Mouse (Mus musculus): ENCODE data around the gene Csnk2a1. TPM values are rescaled to one million over a fixed set of nuclear protein-coding genes. Genes with fewer than 3 reads are reported as not detected.
"Not testable (repeated sequence)": the region's sequence is repeated elsewhere in the genome, so short reads cannot be mapped to it uniquely, and the experiment has no call there.

Csnk2a1 gene
- polyA plus RNA-seq, 1 experiment: 134 TPM

DNA sequence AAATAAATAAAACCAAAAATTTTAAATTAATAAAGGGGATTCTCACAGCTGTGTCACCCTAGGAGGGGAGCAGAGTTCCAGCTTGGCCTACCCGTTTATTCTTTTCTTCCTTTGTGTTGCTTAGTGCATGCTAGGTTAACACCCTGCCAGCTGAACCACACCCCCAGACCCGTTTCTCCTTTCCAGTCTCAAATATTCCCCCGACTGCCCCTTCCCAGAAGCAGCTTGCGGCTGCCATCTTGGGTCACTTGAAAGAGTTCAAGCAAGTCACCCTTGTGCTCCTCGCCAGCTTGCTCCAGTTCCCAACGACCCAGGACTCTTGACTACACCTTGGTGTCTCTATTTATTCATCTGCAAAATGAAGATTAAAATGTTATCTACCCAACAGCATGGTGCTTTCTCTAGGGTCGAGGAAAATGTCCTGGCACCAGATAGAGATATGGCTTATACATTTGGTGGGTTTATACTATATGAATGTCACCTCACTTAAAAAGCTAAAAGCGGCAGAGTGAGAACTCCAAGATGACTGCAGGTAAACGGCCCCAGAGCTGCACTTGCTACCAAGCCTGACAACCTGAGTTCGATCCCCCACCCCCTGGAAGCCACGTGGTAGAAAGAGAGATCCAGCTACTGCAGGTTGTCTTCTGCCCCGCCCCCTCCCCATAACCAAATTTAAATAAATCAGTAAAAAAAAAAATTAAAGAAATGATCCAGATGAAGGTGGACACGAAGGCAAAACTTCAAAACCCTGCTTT lies 33.9 kb upstream of the Csnk2a1 start:
- H3K4me1 ChIP-seq (ENCODE audit: control insufficient read depth, insufficient read depth, low read length): no peaks in the 10 kb centered on the region
- H3K4me3 ChIP-seq (ENCODE audit: insufficient read depth, low read length): no peak overlapping the region
- TF ChIP-seq CTCF (IDR thresholded peaks at IDR 0.05; ENCODE audit: borderline replicate concordance, insufficient read depth, low read length): no peak
- no peak for TF ChIP-seq POLR2A (IDR thresholded peaks at IDR 0.05; ENCODE audit: low read depth, low read length)
- no peak overlapping the region for H3K27ac ChIP-seq (ENCODE audit: insufficient read depth, low read length)

DNA sequence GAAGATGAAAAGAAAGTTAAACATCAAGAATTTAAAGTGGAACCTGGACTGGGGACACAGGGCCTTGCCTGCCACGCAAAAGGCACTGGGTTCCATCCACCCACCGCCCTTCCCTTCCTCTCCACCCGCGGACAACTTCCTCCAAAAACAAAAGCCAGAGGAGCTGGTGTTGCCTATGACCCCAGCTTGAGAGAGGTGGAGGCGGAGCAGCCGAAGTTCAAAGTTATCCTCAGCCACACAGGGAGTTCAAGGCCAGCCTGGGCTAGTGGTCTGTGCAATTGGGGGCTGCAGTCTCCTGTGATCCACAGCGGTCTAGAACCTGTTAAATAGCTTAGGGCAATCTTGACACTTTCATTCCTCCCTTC lies 33.3 kb upstream of the Csnk2a1 start:
- no peaks in the 10 kb centered on the region for H3K4me1 ChIP-seq (ENCODE audit: control insufficient read depth, insufficient read depth, low read length)

GRCm38 (mm10) chr2:152194586-152194985 lies 32.1 kb upstream of the Csnk2a1 start:
- Histone ChIP-seq H3K4me1 (ENCODE audit: control insufficient read depth, insufficient read depth, low read length) (no peaks in the 10 kb centered on the region), H3K27ac (ENCODE audit: insufficient read depth, low read length) (no peak overlapping the region), H3K4me3 (ENCODE audit: insufficient read depth, low read length) (no peak overlapping the region)
- TF ChIP-seq CTCF (IDR thresholded peaks at IDR 0.05; ENCODE audit: borderline replicate concordance, insufficient read depth, low read length) (no peak), POLR2A (IDR thresholded peaks at IDR 0.05; ENCODE audit: low read depth, low read length) (no peak)

More for the DNA sequence above, 33.3 kb upstream of the Csnk2a1 start:
- H3K4me3 ChIP-seq (ENCODE audit: insufficient read depth, low read length): no peak overlapping the region
- H3K27ac ChIP-seq (ENCODE audit: insufficient read depth, low read length): no peak overlapping the region
- TF ChIP-seq CTCF (IDR thresholded peaks at IDR 0.05; ENCODE audit: borderline replicate concordance, insufficient read depth, low read length) (no peak), POLR2A (IDR thresholded peaks at IDR 0.05; ENCODE audit: low read depth, low read length) (no peak)

- TF ChIP-seq POLR2A (IDR thresholded peaks at IDR 0.05; ENCODE audit: low read depth, low read length): no peak
- TF ChIP-seq CTCF (IDR thresholded peaks at IDR 0.05; ENCODE audit: borderline replicate concordance, insufficient read depth, low read length): no peak
- Histone ChIP-seq H3K4me3 (ENCODE audit: insufficient read depth, low read length) (no peak overlapping the region), H3K27ac (ENCODE audit: insufficient read depth, low read length) (no peak overlapping the region), H3K4me1 (ENCODE audit: control insufficient read depth, insufficient read depth, low read length) (no peaks in the 10 kb centered on the region)
These were observed 29.7 kb upstream of the Csnk2a1 start for GRCm38 (mm10) chr2:152196896-152197295.

DNA sequence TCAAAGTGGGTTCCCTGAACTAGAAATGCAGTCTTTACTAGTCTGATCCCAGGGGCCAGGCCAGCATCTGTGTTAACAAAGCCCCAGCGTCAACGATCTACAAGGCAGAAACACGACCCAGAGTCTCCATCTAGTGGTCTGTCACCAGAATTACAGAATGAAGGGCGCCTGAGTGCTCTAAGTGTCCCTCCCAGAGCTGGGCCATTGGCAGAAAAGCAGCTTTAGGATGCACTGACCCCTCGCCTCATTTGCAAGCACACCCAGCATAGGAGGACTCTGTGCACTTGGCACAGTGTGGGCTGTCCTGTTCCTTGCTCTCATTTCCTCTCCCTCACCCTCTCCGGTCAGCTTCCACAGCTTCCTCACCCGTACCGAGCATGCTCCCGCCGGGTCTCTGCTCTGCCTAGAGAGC lies 29.3 kb upstream of the Csnk2a1 start:
- H3K4me1 ChIP-seq (ENCODE audit: control insufficient read depth, insufficient read depth, low read length): no peaks in the 10 kb centered on the region
- no peak overlapping the region for H3K27ac ChIP-seq (ENCODE audit: insufficient read depth, low read length)
- TF ChIP-seq CTCF (IDR thresholded peaks at IDR 0.05; ENCODE audit: borderline replicate concordance, insufficient read depth, low read length): 0 out of 2 replicates have a peak, but pooled peaks have one; percentile 25
- no peak for TF ChIP-seq POLR2A (IDR thresholded peaks at IDR 0.05; ENCODE audit: low read depth, low read length)
- no peak overlapping the region for H3K4me3 ChIP-seq (ENCODE audit: insufficient read depth, low read length)

DNA sequence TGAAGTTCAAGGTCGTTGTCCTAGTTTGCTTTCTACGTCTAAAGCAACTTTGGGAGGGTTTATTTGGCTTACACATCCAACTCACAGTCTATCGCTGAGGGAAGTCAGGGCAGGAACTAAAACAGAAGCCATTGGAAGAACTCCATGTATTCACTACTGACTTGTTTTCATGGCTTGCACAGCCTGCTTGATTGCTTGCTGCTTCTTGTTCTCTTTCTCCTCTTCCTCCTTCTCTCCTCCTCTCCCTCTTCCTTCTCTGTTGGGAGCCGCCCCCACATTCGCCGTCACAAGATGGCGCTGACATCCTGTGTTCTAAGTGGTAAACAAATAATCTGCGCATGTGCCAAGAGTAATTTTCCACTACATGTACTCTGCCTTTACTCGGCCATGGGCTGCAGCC lies 20.5 kb upstream of the Csnk2a1 start:
- H3K27ac ChIP-seq (ENCODE audit: insufficient read depth, low read length); H3K4me3 ChIP-seq (ENCODE audit: insufficient read depth, low read length); H3K4me1 ChIP-seq (ENCODE audit: control insufficient read depth, insufficient read depth, low read length): not testable (repeated sequence)

DNA sequence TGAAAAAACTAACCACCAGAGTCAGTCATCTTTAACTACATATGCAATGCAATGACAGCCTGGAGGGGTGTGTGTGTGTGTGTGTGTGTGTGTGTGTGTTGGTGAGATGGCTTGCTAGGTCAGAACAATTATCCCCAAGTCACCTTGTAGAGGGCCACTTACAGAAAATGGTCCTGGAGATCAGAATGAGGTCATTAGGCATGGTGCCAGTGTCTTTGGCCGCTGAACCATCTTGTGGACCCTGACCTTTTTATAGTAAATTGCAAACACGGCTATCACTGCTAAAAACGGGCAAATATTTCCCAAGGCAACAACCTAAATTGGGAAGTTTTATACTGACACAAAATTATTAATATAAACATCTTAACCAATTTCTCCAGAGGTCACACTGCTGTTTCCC lies 14.8 kb upstream of the Csnk2a1 start:
- H3K4me3 ChIP-seq (ENCODE audit: insufficient read depth, low read length): no peak overlapping the region
- no peaks in the 10 kb centered on the region for H3K4me1 ChIP-seq (ENCODE audit: control insufficient read depth, insufficient read depth, low read length)
- TF ChIP-seq CTCF (IDR thresholded peaks at IDR 0.05; ENCODE audit: borderline replicate concordance, insufficient read depth, low read length): no peak
- TF ChIP-seq POLR2A (IDR thresholded peaks at IDR 0.05; ENCODE audit: low read depth, low read length): no peak
- no peak overlapping the region for H3K27ac ChIP-seq (ENCODE audit: insufficient read depth, low read length)

DNA sequence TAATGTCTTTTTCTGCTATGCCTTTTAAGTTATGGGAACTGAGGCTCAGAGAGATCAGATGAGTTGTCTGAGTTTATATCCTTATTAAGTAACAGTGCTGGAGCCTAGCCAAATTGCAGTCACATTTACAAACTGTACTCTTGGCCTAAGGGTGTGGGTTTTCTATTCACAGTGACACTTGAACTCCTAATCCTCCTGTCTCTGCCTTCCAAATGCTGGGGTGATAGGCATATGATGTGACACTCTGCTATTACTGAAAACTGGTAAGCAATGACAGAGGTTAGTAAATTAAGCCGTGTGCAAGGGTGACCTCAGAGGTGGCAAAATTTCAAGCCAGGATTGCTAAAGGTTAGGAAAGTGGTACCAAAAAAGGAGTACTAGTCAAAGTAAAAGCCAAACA lies 9.7 kb upstream of the Csnk2a1 start:
- H3K4me1 ChIP-seq (ENCODE audit: control insufficient read depth, insufficient read depth, low read length): no peaks in the 10 kb centered on the region
- TF ChIP-seq POLR2A (IDR thresholded peaks at IDR 0.05; ENCODE audit: low read depth, low read length) (no peak), CTCF (IDR thresholded peaks at IDR 0.05; ENCODE audit: borderline replicate concordance, insufficient read depth, low read length) (no peak)
- H3K27ac ChIP-seq (ENCODE audit: insufficient read depth, low read length): no peak overlapping the region
- H3K4me3 ChIP-seq (ENCODE audit: insufficient read depth, low read length): no peak overlapping the region

- Histone ChIP-seq H3K4me3 (ENCODE audit: insufficient read depth, low read length) (no peak overlapping the region), H3K27ac (ENCODE audit: insufficient read depth, low read length) (no peak overlapping the region), H3K4me1 (ENCODE audit: control insufficient read depth, insufficient read depth, low read length) (peaks cover 4% of the 10 kb centered on the region)
- no peak for TF ChIP-seq CTCF (IDR thresholded peaks at IDR 0.05; ENCODE audit: borderline replicate concordance, insufficient read depth, low read length)
- no peak for TF ChIP-seq POLR2A (IDR thresholded peaks at IDR 0.05; ENCODE audit: low read depth, low read length)
These were observed 2.9 kb upstream of the Csnk2a1 start for GRCm38 (mm10) chr2:152223521-152224300.

DNA sequence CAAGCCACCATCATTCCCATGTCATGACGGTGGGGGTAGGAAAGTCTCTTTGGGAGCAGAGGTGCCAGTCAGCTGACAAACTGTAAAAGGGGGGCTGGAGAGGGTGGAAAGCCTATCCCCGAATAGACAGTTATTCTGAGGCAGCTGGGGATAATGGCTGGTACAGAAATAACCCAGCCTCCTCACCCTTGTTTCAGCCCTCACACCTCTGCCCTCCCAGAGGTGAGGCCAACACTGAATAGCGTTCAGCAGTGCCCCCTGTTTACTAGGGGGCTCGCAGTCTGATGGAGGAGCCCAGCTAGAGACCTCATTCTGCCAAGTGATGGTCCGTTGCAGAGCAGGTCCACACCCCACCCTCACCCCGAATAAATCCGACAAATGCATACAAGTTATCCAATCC lies 1.1 kb upstream of the Csnk2a1 start:
- H3K4me3 ChIP-seq (ENCODE audit: insufficient read depth, low read length): no peak overlapping the region
- no peak for TF ChIP-seq POLR2A (IDR thresholded peaks at IDR 0.05; ENCODE audit: low read depth, low read length)
- no peak for TF ChIP-seq CTCF (IDR thresholded peaks at IDR 0.05; ENCODE audit: borderline replicate concordance, insufficient read depth, low read length)
- peaks cover 5% of the 10 kb centered on the region for H3K4me1 ChIP-seq (ENCODE audit: control insufficient read depth, insufficient read depth, low read length)
- H3K27ac ChIP-seq (ENCODE audit: insufficient read depth, low read length): no peak overlapping the region

All from embryonic fibroblast, embryonic 13.5 days (primary cell).